Mouse (Mus musculus): ENCODE measurements around the gene Gm9945. TPM values are rescaled to one million over a fixed set of nuclear protein-coding genes. Genes with fewer than 3 reads are reported as not detected.

Gm9945 gene
- total RNA-seq, 2 experiments from 2014 or later = not detected

GRCm38 (mm10) chr11:53460192-53460591 lies 19.8 kb upstream of the Gm9945 start:
- DNase-seq = no peak
- intact Hi-C loops (cut with DNase I) = no loop called here

DNA sequence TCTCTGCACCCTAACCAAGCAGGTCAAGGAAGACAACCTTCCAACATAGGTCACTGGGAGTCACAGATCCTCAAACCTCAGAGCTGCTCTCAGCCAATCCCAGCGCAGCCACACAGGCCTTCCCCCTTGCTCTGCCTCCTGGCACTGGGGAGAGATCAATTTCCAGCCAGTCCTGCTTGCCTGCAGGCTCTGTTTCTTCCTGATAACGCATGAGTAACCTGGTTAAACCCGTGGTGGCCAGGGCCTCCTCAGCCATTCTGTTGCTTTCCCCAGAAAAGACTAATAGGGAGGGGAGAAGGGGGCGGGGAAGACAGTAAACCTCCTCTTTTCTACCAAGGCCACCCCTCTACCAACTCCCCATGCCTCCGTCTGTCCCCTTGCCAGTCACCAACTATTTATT lies 18.2 kb upstream of the Gm9945 start:
- no peak for DNase-seq
- intact Hi-C loops (cut with DNase I) = no loop called here

GRCm38 (mm10) chr11:53463551-53464424 lies 16.2 kb upstream of the Gm9945 start:
- intact Hi-C loops (cut with DNase I) = no loop called here
- peak in 1 of 2 experiments; percentile 36 for DNase-seq

DNA sequence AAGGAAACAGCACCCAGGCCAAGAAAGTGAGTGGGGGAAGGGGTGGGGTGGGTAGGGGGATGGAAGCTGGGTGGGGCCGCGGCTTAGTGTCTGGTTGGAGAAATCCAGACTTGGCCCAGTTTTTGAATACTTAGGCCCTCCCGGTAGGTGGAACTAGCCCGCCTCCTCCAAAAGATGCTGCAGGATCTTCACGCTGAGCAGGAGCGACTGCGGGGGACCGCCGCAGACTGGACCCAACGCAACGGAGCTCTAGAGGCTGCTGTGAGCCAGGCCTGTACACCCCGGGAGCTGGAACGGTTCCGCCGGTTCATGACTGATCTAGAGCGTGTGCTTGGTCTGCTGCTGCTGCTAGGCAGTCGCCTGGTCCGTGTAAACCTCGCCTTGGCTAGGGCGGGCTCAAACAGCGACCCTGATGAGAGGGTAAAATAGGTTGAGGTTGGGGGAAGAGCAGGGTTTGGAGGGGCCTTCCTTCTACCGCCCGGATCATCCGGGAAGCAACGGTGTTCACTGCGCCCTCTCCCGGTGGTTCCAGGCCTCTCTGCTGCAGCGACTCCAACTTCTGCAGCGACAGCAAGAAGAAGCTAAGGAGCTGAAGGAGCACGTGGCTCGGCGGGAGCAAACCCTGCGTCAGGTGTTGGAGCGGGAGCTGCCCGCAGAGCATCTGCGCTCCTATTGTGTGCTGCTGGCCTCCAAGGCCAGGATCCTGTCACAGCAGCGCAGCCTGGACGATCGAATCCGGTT lies 13.6 kb upstream of the Gm9945 start:
- peak; percentile 75 to 87 for DNase-seq
- intact Hi-C loops (cut with DNase I) = loop anchor here (5.0 kb wide), 1 partner anchor 54 kb away; no protein-coding TSS in a partner anchor

- intact Hi-C loops (cut with DNase I) = loop anchor here (1.0 to 5.0 kb wide), 2 partner anchors 57 to 156 kb away; no protein-coding TSS in a partner anchor
- DNase-seq = no peak
Measured at GRCm38 (mm10) chr11:53469294-53469967, 10.5 kb upstream of the Gm9945 start.

- intact Hi-C loops (cut with DNase I) = loop anchor here (1.0 to 5.0 kb wide), 7 partner anchors 41 to 267 kb away; partner anchors contain the start of gene Kif3a
- DNase-seq = peak; percentile 93 to 95
Measured at GRCm38 (mm10) chr11:53469968-53470695, 9.8 kb upstream of the Gm9945 start, which contains the start of gene Gm9837. Gene Gm9837 (minus strand): TSS chr11:53470479.

GRCm38 (mm10) chr11:53472709-53473108 lies 7.3 kb upstream of the Gm9945 start:
- no peak for DNase-seq
- intact Hi-C loops (cut with DNase I) = loop anchor here (5.0 kb wide), 1 partner anchor 95 kb away; the partner anchor contains the start of gene Kif3a

- intact Hi-C loops (cut with DNase I) = no loop called here
- DNase-seq = no peak
Measured at GRCm38 (mm10) chr11:53475620-53476019, 4.3 kb upstream of the Gm9945 start.

DNA sequence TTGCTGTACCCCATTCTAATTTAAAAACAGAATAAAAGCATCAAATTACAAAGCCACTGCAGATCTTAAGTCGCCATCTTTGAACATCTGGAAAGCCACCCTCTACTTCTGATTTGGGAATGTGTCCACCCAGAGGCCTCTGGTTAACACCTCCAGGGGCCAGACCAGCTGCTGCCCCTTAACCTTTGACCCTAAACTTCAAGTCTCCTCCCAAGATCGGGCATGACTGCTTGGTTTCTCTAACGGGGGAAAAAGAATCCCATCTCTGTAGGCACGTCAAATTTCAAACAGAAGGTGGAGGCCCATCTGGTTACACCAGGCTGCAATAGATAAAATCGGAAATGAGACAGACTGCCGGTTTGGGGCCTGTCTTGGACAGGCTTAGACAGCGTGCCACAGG lies 2.1 kb upstream of the Gm9945 start:
- intact Hi-C loops (cut with DNase I) = no loop called here
- DNase-seq = no peak

- intact Hi-C loops (cut with DNase I) = no loop called here
Measured at GRCm38 (mm10) chr11:53478383-53479170, 1.4 kb upstream of the Gm9945 start.

DNA sequence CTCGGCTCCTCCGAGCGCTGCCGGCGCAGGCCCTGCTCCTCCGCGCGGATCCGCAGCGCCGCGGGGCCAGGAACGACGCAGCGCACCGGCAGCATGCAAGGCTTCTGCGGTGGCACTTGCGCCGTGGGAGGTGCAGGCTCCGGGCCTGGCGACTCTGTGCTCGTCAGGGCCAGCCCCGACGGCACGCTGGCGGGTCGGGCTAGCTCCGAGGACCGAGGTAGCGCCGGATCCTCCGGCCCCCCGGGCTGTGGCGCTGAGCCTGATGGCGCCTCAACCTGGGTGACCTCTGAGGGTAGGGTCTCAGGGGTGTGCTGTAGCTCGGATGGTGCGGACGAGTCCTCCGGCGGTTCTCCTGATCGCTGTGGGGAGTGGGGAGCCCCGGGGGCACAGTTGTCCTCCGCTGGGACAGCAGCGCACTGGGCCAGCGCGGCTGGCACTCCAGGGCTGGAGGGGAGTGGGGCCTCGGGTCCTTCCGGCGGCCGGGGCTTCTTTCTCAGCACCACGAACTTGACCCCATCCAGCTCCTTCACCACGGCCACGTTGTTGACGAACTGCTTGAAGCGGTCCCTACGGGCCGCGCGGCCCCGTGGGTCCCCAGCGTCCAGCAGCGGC lies 689 bp upstream of the Gm9945 start:
- intact Hi-C loops (cut with DNase I) = no loop called here
- DNase-seq = no peak

More at GRCm38 (mm10) chr11:53478383-53479170, 1.4 kb upstream of the Gm9945 start:
- no peak for DNase-seq

- intact Hi-C loops (cut with DNase I) = no loop called here
- no peak for DNase-seq
Measured at GRCm38 (mm10) chr11:53481088-53481730, 1.2 kb downstream of the Gm9945 start.

- DNase-seq = no peak
- intact Hi-C loops (cut with DNase I) = no loop called here
Measured at GRCm38 (mm10) chr11:53483159-53483891, 3.4 kb downstream of the Gm9945 start.

DNA sequence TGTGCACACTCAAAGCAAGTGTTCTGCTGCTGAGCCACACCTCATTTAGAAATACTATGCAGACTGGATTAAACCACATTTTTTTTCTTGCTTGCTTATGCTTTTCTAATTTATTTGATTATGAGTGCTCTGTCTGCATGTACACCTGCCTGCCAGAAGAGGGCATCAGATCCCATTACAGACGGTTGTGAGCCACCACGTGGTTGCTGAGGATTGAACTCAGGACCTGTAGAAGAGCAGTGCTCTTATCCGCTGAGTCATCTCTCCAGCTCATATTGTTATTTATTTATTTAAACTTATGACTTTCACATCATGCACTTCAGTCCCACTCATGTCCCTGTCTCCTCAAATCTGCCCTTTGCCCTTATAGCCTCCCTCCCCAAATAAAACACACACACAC lies 5.8 kb downstream of the Gm9945 start:
- DNase-seq = no peak
- intact Hi-C loops (cut with DNase I) = no loop called here

GRCm38 (mm10) chr11:53486351-53486750 lies 6.4 kb downstream of the Gm9945 start:
- intact Hi-C loops (cut with DNase I) = no loop called here
- no peak for DNase-seq

- no peak for DNase-seq
- intact Hi-C loops (cut with DNase I) = no loop called here
Measured at GRCm38 (mm10) chr11:53486822-53487594, 7.0 kb downstream of the Gm9945 start.

- no peak for DNase-seq
- intact Hi-C loops (cut with DNase I) = no loop called here
Measured at GRCm38 (mm10) chr11:53489007-53489406, 9.0 kb downstream of the Gm9945 start.

Measured in heart, postnatal 10 days (tissue).